Mouse (Mus musculus) c-Kit-positive CD71-positive TER-119-positive erythroid progenitor cells, embryonic 14.5 days (primary cell): ENCODE measurements at regions not wholly inside any gene's neighbourhood (a gene's known extent, or its start where the extent isn't known, plus 50 kb on each side); places are given as distances from the start of the nearest gene placed in this dataset.
A peak's percentile ranks its signal among the peaks of the same experiment; 100 is the strongest.

Source experiments
- DNase-seq: peaks from one replicate; pipeline ENCODE4 v3.0.0-alpha.2; 2013; ENCODE audit warnings: low spot score

DNA sequence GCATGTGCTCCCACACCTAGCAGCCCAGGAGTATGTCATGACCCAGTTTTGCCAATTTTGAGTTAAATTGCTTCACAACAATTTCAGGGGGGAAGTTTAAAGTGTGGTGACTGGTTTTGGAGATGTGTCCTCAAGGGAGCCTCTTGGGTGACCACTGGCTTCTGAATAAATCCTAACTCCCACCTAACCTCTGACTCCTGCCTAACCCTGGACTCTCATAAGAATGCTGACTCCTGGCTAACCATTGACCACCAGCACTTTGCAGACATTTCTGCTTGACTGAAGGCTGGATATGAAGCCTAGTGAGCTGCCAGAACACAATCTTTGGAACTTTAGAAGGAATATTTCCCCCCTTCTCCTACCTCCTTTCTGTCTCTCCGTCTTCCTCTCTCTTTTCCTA is 133.3 kb upstream of the Tmpo start:
- DNase-seq, result no peak

DNA sequence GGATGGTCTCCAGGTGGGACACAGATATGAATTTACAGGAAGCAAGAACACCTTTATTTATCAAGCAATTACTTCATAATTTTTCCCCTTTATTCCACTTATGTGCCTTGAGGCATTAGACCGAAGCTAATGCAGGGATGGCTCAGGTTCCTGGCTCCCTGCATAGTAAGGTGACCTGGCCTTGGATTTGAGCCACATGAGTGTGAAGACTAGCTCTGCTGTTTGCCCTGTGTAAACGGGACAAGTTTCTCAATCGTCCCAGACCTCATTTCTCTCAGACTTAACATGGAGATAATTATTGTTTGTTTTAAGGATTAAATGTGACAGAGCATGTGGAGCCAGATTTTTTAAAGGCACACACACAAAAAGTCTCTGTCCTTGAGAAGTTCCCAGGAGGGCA is 132.2 kb upstream of the Tmpo start:
- DNase-seq, result no peak

DNA sequence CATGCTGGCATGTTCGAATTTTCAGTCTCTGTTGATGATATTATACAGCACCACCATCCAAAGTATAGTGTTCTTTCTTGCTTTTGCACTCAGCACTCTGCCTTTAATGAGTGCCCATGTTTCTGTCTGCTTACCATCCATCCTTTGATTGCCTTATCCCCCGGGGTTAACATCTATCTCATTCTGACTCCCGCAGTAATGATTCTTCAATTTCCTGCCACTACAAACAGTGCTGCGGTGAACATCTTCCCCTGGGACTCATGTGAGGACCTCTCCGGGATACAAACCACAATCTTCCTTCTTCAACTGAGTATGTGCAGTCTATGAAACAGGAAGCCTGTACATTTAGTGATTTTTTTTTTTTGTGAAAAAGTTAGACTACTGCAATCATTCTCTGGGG is 131.8 kb upstream of the Tmpo start:
- DNase-seq, result no peak

DNA sequence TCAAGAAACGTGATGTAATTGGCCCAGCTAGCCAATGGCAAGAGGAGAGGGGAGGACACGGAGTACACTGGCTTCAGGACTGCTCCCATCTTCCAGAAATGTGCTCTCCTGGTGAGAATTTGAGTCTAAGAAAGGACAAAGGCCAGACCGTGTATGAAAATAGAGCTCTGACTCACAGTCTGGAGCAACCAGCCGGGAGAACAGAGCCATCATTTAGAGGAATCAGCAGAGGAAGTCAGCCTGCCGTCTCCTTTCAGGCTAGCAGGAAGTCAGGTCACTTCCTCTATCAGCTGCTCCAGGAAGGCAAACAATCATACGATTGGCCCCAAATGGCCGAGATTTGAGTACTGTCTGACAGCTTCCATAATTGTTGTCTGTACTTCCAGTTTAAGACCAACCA is 119.0 kb upstream of the Tmpo start:
- DNase-seq, result no peak

DNA sequence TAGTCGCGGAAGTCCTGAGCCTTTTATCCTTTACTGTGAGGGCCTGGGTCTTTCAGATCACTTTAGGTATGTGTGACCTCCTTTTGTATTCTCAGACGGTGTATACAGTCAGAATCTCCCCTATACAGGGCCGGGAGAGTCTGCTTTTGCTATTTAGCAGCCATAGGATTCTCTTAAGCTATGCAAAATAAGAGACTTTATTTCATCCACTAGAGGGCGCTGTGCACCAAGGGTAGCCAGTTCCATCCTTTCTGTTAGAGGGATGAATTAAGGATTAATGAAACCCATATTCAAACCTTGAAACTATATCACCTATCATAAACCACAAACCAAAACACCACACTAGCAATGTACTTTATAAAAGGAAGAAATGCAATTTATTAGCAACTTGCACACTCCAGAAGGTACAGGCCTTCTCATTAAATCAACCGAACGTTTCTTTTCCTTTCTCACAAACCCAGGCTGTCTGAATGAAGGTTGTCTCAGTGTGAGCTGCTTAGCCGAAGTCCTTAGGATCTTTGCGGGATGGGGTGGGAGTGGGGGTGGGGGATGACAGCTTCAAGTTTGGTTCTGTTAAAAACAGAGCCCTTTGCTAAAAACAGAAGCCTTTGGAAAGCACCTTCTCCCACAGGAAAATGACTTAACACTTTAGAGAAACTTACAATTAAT is 116.8 kb upstream of the Tmpo start:
- DNase-seq, result peak; percentile 40

DNA sequence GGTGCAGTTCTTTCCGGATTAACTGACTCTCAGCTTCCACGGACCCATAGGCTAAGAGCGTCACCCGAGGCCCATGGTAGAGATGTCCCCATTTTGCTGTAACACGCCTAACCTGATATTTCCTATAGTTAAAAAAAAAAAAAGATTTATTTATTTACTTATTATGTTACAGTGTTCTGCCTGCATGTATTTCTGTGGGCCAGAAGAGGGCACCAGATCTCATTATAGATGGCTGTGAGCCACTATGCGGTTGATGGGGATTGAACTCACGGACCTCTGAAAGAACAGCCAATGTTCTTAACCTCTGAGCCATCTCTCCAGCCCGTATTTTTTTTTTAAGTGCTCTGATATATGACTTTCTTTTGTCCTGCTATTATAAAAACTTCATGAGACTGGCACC is 114.2 kb upstream of the Tmpo start:
- DNase-seq, result no peak

DNA sequence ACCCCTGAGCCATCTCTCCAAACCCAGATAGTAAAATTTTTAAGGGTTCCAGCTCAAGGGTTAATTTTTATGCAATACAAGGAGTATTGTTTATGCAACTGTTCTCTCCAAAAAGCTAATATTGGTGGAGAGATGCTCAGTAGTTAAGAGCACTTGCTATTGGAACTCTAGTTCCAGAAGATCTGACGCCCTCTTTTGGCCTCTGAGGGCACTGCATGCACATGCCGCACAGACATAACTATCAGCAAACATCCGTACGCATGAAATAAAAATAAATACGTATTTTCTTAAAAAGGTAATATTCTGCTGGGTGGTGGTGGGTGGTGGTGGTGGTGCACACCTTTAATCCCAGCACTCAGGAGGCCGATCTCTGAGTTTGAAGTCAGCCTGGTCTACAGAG is 112.1 kb upstream of the Tmpo start:
- DNase-seq, result no peak

DNA sequence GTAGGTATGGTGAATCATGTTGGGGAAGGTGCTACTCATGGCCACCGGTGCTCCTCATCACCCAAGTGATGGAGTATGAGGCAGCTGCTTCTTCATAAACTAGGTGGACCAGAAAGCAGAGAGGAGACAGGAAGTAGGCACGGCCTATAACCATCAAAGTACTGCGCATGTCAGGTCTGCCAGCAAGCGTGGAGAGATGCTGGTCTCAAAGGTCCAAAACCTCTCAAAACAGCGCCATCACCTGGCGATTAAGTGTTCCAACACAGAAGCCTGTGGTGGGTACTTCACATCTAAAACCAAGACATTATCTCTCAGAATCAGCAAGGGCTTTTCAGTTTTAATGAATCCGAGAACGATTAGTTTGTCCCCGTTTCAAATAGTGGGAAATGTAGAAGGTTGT is 103.1 kb upstream of the Tmpo start:
- DNase-seq, result no peak

DNA sequence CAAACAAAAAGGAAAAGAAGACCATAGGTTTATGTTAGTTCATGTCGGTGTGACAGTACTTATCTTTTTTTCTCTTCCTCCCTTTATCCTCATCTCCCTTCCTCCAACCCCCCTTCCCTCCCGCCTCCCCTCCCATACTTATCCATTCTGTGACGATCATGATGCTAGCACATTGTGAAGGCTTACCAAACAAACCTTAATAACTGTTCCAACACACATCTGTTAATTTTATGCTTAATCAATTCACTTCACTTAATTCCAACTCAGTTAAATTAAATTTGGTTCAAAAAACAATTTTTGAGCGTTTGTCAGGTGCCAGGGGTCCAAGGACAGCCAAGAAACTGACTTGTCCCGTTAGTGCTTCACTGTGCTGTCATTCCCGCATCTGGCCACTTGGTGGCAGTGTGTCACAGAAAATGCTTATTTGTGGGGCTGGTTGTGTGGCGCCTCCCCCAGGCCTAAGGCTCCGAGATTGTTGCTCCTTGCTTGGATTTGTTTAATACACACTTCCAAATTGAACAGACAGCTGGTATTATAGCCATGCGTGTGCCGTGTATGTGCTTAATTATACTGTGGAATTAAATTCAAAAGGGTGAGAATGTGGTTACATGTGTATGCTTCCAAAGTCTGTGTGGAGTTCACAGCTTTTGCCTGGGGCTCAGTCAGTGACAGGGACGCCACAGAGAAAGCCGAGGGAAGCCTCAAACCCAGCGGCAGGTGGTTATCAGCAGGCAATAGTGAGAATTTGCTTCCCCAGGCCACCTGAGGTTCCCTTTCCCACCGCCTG is 90.0 kb upstream of the Tmpo start:
- DNase-seq, result peak; percentile 87

DNA sequence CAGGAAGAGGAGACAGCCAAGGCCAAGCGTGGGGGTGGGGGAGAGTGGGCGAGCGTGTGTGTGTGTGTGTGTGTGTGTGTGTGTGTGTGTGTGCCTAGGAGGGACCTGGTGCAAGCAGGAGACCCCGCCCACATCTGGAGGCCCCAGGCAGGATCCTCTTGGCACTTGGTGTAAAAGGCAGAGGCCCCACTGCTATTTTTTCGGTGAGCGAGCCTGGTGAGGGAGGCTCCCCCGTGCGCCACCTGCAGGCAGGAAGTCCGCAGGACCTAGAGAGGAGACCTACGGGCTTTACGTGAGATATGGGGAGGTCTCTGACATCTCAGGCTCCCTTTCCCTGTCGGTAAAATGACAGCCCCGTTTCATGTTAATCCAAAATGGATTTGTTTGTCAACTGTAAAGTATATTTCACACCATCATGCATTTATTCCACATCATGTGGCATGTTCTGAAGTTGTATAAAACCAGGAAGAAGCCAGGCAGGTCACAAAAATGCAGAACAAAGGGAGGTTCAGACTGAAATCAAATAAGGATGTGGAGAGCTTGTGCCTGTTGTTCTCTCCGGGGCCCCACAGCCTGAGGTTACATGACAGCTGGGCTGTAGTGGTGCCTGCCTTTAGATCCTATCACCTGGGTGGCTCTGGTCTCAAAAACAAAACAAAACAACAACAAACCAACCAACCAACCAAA is 89.3 kb upstream of the Tmpo start:
- peak; percentile 68 for DNase-seq

DNA sequence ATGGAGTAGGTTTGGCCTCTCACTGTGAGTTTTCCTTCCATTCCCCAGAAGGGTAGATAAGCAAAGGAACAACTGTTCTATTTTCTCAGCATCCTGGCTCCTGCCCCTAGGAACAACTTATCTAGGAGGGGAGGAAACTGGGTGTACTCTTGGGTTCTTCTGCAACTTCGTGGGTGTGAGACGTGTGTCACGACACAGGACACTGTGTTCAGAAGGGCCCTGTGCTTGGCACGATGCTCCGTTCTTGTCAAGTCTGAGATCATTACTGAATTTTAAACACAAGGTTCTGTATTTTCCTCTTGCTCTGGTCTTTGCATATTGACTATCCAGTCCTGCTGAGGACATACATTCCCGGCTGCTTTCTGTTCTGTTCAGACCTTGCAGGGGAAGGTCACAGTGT is 86.8 kb upstream of the Tmpo start:
- DNase-seq, result no peak

DNA sequence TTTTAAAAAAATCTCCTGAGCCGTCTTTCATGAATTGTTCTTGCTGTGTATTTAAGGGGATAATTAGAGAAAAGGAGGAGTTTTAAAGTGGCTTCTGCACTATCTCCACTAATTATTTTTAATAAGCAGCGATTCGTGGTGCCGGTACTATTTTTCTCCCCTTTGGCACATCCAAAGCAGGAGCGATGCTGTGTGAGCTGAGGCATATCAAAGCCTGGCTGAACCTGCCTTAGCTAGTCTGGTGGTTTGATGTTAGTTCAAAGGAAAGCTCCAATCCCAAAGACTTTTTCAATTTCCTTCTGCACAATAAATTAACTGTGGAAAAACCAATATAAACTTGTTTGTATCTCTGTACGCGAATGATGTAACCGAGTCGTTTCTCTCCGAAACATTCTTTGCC is 79.3 kb upstream of the Tmpo start:
- DNase-seq, result no peak

DNA sequence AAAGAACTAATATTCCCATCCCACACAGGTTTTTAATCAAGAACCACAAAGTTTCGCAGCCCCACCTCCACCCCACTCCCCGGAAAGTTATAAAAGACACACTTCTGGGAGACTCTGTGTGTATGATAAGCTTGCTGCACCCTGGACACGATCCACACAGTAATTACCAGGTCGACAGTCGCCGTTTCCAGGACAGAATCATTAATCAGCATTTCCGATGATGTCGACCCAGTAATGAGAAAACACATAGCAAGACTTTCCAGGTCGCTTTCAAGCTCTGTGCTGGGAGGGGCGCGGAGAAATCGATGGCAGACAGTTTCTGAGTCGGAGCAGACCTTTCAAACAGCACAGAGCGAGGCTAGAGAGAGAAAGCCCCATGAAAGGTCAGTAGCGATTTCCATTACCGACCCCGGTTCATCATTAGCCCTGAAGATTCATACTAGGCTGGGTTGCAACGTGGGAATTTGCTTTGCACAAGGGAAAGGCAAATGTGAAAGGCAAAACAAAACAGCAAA is 68.6 kb upstream of the Tmpo start:
- no peak for DNase-seq

DNA sequence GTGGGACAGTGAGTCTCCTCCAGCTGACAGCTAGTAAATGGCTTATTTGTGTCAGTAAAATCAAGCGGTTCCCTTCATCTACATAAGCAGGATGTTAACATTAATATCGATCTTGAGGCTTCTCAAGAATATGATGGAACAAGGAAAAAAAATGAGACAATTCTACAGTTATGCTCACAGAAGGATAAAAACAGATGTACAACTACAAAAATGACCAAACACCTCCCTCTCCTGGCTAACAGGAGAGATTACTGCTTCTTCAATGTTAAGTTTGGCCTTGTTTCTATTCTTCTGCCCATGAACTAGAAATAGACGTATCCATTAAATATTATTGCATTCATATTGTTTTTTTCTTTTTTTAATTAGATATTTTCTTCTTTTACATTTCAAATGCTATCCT is 63.2 kb upstream of the Tmpo start:
- DNase-seq, result no peak

DNA sequence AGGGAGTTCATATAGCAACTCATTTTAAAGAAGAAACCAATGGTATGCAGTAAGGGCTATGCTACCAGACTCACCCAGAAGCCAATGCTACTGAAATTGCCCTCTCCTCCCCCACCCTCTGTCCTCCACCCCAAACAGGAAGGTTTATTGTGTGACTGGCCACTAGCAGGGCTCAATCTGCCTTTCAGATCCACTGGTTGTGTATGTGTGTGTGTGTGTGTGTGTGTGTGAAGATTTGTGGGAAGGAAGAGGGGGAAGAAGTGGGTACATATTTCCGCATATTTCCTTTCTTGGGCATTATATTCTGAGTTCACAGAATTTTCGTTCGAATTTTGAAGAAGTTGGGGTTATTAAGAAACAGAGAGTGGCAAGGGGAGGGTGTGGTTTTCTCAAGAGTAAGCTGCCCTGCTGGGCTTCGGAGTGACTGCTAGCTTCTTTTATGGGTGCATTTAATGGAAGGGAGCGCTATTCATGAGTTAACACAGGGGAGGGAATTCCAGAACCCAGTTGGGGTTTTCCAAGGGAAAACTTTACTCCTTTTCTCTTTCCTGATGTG is 61.5 kb upstream of the Tmpo start:
- DNase-seq, result no peak

DNA sequence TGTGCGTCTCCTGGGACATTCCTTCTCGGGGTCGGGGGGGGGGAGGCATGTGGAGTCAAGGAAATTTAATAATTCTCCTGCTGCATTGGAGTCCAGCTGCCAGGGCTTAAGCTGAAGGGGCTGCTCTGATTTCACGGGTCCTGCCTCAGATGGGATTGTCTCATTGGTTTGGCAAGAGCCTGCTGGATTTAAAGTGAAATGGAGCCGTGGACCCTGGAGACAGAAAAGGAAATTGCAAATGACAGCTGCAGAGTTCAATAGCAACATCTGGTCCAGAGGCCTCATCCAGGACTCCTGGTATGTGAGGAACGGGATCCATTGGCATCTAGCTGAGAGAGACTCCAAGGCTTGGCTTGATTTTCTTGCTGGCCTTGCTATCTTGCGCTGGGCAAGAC is 60.5 kb upstream of the Tmpo start:
- no peak for DNase-seq

DNA sequence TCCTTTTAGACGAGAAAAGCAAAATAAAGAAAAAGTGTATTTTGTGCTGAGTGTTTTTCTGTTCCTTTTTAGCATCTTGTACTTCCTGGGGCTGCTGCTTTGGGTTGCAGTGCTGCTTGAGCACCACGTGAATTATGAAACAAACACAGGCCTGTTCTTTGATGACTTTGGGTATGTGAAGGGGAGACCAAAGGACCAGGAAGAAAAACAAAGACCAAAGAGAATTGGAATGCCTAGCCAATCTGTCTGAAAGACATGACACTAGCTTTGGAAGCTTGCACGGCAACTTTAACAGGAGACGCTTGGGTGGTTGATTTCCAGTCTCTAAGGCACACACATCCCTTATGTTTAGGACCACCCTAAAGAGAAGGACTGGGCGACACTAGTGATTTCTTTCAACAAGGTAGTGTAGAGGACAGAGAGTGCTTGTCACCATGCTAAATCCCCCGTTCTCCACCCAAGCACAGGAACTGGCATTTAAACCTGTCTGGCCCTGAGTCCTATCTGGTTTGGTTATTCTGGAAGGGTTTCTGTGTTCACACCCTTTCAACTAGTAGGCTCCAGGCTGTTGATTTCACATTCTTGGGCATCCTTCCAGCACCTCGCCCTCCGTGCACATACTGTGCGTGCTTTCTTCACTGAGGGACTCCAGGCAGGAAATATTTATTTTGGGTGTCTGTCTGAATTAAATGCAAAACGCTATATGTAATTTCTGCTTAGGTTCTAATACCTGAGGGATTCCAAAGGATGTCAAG is 59.9 kb upstream of the Tmpo start:
- DNase-seq, result no peak

DNA sequence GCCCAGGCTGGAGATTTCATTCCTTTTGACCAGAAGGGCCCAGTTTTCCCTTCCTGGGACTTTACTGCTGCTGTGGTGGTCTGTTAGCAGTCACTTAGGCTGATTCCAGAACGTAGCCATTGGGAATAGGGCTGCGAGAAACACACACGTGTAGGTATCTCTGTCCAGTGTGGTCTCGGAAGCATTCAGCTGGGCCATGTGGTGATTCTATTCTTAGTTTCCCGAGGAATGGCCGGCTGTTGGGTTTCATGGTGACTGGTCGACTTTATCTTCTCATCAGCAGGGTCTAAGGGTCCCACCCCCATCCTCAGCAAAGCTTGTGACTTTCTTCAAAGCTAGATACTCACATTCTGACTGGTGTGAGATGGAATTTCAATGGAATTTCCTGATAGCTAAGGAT is 59.2 kb upstream of the Tmpo start:
- DNase-seq, result no peak

DNA sequence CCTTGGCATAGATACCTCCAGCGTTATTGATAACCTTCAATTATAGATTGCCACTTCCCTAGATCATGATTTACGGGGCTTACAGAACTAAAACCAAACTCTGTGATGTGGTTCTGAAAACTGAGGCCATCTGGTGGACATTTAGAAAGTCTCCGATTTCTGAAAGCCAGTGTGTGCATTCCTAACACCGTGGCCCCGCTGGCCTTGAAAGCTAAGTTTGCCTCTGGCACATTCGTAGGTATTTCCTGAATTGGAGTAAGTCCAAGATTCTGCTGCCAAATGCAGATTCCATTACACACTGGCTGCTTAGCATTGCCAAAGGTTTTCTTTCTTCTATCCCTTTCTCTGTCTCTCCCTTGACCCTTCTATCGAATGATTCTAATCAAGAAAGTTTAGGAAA is 55.7 kb upstream of the Tmpo start:
- DNase-seq, result no peak

DNA sequence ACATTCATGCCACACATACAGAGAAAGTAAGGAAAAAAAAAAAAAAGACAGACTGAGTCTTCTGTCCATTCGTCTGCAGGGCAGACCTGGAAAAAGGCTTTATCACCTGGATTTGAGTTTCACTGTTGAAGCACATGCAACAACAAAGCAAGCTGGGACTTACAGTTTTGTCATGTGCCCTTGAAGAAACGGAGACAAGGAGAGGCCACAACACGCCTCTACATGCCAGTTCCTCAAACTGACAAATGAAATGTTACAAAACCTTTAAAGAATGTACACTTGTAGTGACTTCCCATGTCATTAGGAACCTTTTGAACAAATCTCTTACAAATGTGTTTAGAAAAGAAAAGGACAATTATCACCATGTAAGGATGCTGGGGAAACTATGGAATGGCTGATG is 53.6 kb upstream of the Tmpo start:
- no peak for DNase-seq
